Mouse (Mus musculus): ENCODE data around the gene Cdt1. TPM values are rescaled to one million over a fixed set of nuclear protein-coding genes. Genes with fewer than 3 reads are reported as not detected.
"Not testable (repeated sequence)": the region's sequence is repeated elsewhere in the genome, so short reads cannot be mapped to it uniquely, and the experiment has no call there.

Cdt1 gene
- polyA plus RNA-seq, 1 experiment from 2014 or later, result 46.4 TPM

DNA sequence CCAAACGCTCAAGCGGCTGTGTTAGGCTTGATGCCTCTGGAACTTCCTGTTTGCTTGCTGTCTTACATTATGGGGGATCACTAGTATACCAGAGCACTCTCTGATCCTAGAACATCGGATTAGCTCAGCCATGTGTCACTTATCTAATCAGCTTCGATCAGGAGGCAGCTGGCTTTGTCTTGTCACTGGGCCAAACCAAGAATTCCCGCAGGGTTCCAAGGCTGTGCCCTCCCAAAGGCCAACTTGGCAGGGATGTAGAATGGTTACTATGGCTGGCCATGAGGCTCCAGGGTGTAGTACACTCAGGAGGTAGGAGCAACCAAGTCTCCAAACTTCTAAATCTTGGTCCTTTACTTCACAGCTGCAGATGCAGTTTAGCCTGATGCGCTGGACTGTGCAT is 1.0 kb upstream of the Cdt1 start:
- no peak for ATAC-seq (ENCODE audit: insufficient number of reproducible peaks, low FRiP score, low TSS enrichment, low read depth)
- Histone ChIP-seq H3K27me3 (ENCODE audit: control insufficient read depth, insufficient read depth, low read length) (no peaks in the 10 kb centered on the region), H3K4me2 (ENCODE audit: low read depth, severe bottlenecking) (peak overlapping the region; percentile 87), H3K9me3 (ENCODE audit: control insufficient read depth, low read length) (no peaks in the 10 kb centered on the region), H3K4me1 (ENCODE audit: control insufficient read depth, insufficient read depth, low read length) (peaks cover 14% of the 10 kb centered on the region), H3K27ac (replicated peaks; ENCODE audit: low read depth, low read length) (peak overlapping the region; percentile 78; the same call in 1 of the 2 replicates), H3K36me3 (ENCODE audit: control insufficient read depth, insufficient read depth, low read length) (peaks cover 22% of the 10 kb centered on the region), H3K4me3 (ENCODE audit: low read depth, low read length) (peak overlapping the region; percentile 83), H3K9ac (ENCODE audit: low read length) (peak overlapping the region; percentile 86)
- WGBS, result 66% methylated on average over 6 of the region's 6 CpGs
- no peak for DNase-seq (ENCODE audit: low spot score)

DNA sequence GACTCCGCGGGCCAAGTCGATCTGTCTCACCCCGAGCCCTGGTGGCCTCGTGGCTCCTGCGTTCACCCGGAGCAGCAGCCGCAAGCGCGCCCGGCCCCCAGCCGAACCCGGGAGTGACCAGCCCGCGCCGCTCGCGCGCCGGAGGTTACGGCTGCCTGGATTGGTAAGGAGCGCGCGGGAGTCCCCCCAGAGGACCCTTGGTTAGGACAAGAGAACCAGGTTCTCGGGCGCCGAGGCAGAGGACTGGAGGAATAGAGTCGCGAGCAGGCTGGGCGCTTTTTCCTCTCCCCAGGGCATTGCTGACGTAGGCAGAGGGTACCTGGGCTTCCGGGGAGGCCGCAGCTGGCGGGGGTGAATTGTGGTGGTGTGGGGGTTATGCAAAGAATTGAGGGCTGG is 292 bp downstream of the Cdt1 start:
- Histone ChIP-seq H3K4me2 (ENCODE audit: low read depth, severe bottlenecking) (peak overlapping the region; percentile 87), H3K9me3 (ENCODE audit: control insufficient read depth, low read length) (no peaks in the 10 kb centered on the region), H3K27ac (replicated peaks; ENCODE audit: low read depth, low read length) (peak overlapping the region; percentile 78), H3K4me3 (ENCODE audit: low read depth, low read length) (peak overlapping the region; percentile 83), H3K36me3 (ENCODE audit: control insufficient read depth, insufficient read depth, low read length) (peaks cover 31% of the 10 kb centered on the region), H3K4me1 (ENCODE audit: control insufficient read depth, insufficient read depth, low read length) (peaks cover 14% of the 10 kb centered on the region), H3K9ac (ENCODE audit: low read length) (peak overlapping the region; percentile 86), H3K27me3 (ENCODE audit: control insufficient read depth, insufficient read depth, low read length) (no peaks in the 10 kb centered on the region)
- WGBS, result under 1% methylated on average over 34 of the region's 34 CpGs
- DNase-seq (ENCODE audit: low spot score) (no peak), ATAC-seq (ENCODE audit: insufficient number of reproducible peaks, low FRiP score, low TSS enrichment, low read depth) (peak; percentile 42)

- 20% methylated on average over 10 of the region's 10 CpGs for WGBS
- Histone ChIP-seq H3K9me3 (ENCODE audit: control insufficient read depth, low read length) (no peaks in the 10 kb centered on the region), H3K4me3 (ENCODE audit: low read depth, low read length) (peak overlapping the region; percentile 83), H3K36me3 (ENCODE audit: control insufficient read depth, insufficient read depth, low read length) (peaks cover 33% of the 10 kb centered on the region), H3K9ac (ENCODE audit: low read length) (peak overlapping the region; percentile 86), H3K27me3 (ENCODE audit: control insufficient read depth, insufficient read depth, low read length) (no peaks in the 10 kb centered on the region), H3K4me2 (ENCODE audit: low read depth, severe bottlenecking) (peak overlapping the region; percentile 87), H3K27ac (replicated peaks; ENCODE audit: low read depth, low read length) (no peak overlapping the region), H3K4me1 (ENCODE audit: control insufficient read depth, insufficient read depth, low read length) (peaks cover 14% of the 10 kb centered on the region)
- ATAC-seq (ENCODE audit: insufficient number of reproducible peaks, low FRiP score, low TSS enrichment, low read depth) (no peak), DNase-seq (ENCODE audit: low spot score) (no peak)
These were observed 1.1 kb downstream of the Cdt1 start for GRCm38 (mm10) chr8:122568881-122569309.

GRCm38 (mm10) chr8:122569329-122569728 is 1.5 kb downstream of the Cdt1 start:
- H3K27me3 ChIP-seq (ENCODE audit: control insufficient read depth, insufficient read depth, low read length), result no peaks in the 10 kb centered on the region
- peaks cover 14% of the 10 kb centered on the region for H3K4me1 ChIP-seq (ENCODE audit: control insufficient read depth, insufficient read depth, low read length)
- no peak for ATAC-seq (ENCODE audit: insufficient number of reproducible peaks, low FRiP score, low TSS enrichment, low read depth)
- 81% methylated on average over 9 of the region's 9 CpGs for WGBS
- H3K4me2 ChIP-seq (ENCODE audit: low read depth, severe bottlenecking), result peak overlapping the region; percentile 87
- H3K27ac ChIP-seq (replicated peaks; ENCODE audit: low read depth, low read length), result no peak overlapping the region
- DNase-seq (ENCODE audit: low spot score), result no peak
- peak overlapping the region; percentile 86 for H3K9ac ChIP-seq (ENCODE audit: low read length)
- H3K9me3 ChIP-seq (ENCODE audit: control insufficient read depth, low read length), result no peaks in the 10 kb centered on the region
- peaks cover 33% of the 10 kb centered on the region for H3K36me3 ChIP-seq (ENCODE audit: control insufficient read depth, insufficient read depth, low read length)
- H3K4me3 ChIP-seq (ENCODE audit: low read depth, low read length), result peak overlapping the region; percentile 83

DNA sequence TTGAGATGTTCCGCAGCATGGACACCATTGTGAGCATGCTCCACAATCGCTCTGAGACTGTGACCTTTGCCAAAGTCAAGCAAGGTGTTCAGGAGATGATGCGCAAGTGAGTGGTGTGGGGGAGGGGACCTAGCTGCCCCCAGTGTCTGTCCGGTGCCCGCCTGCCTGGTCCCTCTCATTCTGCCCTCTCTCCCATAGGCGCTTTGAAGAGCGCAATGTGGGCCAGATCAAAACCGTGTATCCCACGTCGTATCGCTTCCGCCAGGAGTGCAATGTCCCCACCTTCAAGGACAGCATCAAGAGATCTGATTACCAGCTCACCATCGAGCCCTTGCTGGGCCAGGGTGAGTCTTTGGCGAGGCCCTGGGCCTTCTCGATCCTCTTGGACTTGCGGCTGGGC is 2.2 kb downstream of the Cdt1 start:
- Histone ChIP-seq H3K27ac (replicated peaks; ENCODE audit: low read depth, low read length) (no peak overlapping the region), H3K27me3 (ENCODE audit: control insufficient read depth, insufficient read depth, low read length) (no peaks in the 10 kb centered on the region), H3K36me3 (ENCODE audit: control insufficient read depth, insufficient read depth, low read length) (peaks cover 33% of the 10 kb centered on the region), H3K9ac (ENCODE audit: low read length) (no peak overlapping the region), H3K4me1 (ENCODE audit: control insufficient read depth, insufficient read depth, low read length) (peaks cover 19% of the 10 kb centered on the region), H3K4me3 (ENCODE audit: low read depth, low read length) (no peak overlapping the region), H3K4me2 (ENCODE audit: low read depth, severe bottlenecking) (no peak overlapping the region), H3K9me3 (ENCODE audit: control insufficient read depth, low read length) (no peaks in the 10 kb centered on the region)
- DNase-seq (ENCODE audit: low spot score) (no peak), ATAC-seq (ENCODE audit: insufficient number of reproducible peaks, low FRiP score, low TSS enrichment, low read depth) (no peak)
- 96% methylated on average over 16 of the region's 16 CpGs for WGBS

GRCm38 (mm10) chr8:122571153-122571552 is 3.3 kb downstream of the Cdt1 start:
- ATAC-seq (ENCODE audit: insufficient number of reproducible peaks, low FRiP score, low TSS enrichment, low read depth), result no peak

GRCm38 (mm10) chr8:122571750-122572267 is 4.0 kb downstream of the Cdt1 start:
- H3K27ac ChIP-seq (replicated peaks; ENCODE audit: low read depth, low read length), result no peak overlapping the region
- DNase-seq (ENCODE audit: low spot score) (no peak), ATAC-seq (ENCODE audit: insufficient number of reproducible peaks, low FRiP score, low TSS enrichment, low read depth) (no peak)
- H3K36me3 ChIP-seq (ENCODE audit: control insufficient read depth, insufficient read depth, low read length), result peaks cover 33% of the 10 kb centered on the region
- 94% methylated on average over 17 of the region's 17 CpGs for WGBS
- peaks cover 31% of the 10 kb centered on the region for H3K4me1 ChIP-seq (ENCODE audit: control insufficient read depth, insufficient read depth, low read length)
- H3K27me3 ChIP-seq (ENCODE audit: control insufficient read depth, insufficient read depth, low read length), result no peaks in the 10 kb centered on the region
- H3K4me3 ChIP-seq (ENCODE audit: low read depth, low read length), result no peak overlapping the region
- no peak overlapping the region for H3K9ac ChIP-seq (ENCODE audit: low read length)
- no peaks in the 10 kb centered on the region for H3K9me3 ChIP-seq (ENCODE audit: control insufficient read depth, low read length)
- no peak overlapping the region for H3K4me2 ChIP-seq (ENCODE audit: low read depth, severe bottlenecking)

More at GRCm38 (mm10) chr8:122571153-122571552, 3.3 kb downstream of the Cdt1 start:
- H3K27me3 ChIP-seq (ENCODE audit: control insufficient read depth, insufficient read depth, low read length), result no peaks in the 10 kb centered on the region
- WGBS, result 91% methylated on average over 11 of the region's 11 CpGs
- H3K9me3 ChIP-seq (ENCODE audit: control insufficient read depth, low read length), result no peaks in the 10 kb centered on the region
- no peak overlapping the region for H3K27ac ChIP-seq (replicated peaks; ENCODE audit: low read depth, low read length)
- DNase-seq (ENCODE audit: low spot score), result no peak
- H3K4me1 ChIP-seq (ENCODE audit: control insufficient read depth, insufficient read depth, low read length), result peaks cover 29% of the 10 kb centered on the region
- H3K4me2 ChIP-seq (ENCODE audit: low read depth, severe bottlenecking), result no peak overlapping the region
- H3K9ac ChIP-seq (ENCODE audit: low read length), result no peak overlapping the region
- H3K36me3 ChIP-seq (ENCODE audit: control insufficient read depth, insufficient read depth, low read length), result peaks cover 33% of the 10 kb centered on the region
- H3K4me3 ChIP-seq (ENCODE audit: low read depth, low read length), result no peak overlapping the region

DNA sequence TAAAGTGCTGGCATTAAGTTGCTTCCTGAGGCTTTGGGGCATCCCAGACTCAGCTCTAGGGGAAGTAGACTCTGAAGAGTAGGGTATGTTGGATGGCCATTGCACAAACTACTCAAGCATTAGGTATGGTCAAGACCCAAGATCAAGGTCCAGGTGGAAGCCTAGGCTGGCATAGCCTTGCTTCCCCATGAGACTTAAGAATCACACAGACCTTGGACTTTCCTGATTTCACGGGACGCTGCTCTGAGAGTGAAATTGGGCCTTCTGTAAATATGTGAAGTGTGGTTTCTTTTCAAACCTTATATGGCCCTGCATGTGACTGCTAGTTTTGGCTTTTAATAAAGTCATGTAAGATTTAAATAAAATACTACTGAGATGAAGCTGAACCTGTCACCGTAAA is 4.9 kb downstream of the Cdt1 start:
- Histone ChIP-seq H3K4me1 (ENCODE audit: control insufficient read depth, insufficient read depth, low read length) (peaks cover 32% of the 10 kb centered on the region), H3K9me3 (ENCODE audit: control insufficient read depth, low read length) (no peaks in the 10 kb centered on the region), H3K27me3 (ENCODE audit: control insufficient read depth, insufficient read depth, low read length) (no peaks in the 10 kb centered on the region), H3K27ac (replicated peaks; ENCODE audit: low read depth, low read length) (no peak overlapping the region), H3K9ac (ENCODE audit: low read length) (no peak overlapping the region), H3K4me3 (ENCODE audit: low read depth, low read length) (no peak overlapping the region), H3K4me2 (ENCODE audit: low read depth, severe bottlenecking) (no peak overlapping the region), H3K36me3 (ENCODE audit: control insufficient read depth, insufficient read depth, low read length) (peaks cover 33% of the 10 kb centered on the region)
- DNase-seq (ENCODE audit: low spot score) (no peak), ATAC-seq (ENCODE audit: insufficient number of reproducible peaks, low FRiP score, low TSS enrichment, low read depth) (no peak)
- 91% methylated on average over 3 of the region's 3 CpGs for WGBS

DNA sequence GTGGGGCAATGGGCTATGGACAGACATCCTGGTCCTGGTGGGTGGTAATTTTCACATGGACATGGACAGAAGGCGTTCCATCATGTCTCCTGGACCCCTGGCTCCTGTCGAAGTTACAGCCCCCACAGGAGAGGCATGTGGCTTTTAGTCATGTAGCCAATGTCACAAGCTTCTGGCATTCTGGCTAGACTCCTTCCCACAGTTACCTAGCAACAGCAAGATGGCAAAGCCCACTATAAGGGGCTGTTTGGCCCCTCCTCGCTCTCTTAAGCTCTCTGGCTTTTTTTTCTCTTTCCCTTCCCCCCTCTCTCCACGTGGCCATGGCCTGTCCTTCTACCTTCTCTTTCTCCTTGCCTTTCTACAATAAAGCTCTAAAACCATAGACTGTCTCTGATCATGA is 5.4 kb downstream of the Cdt1 start:
- not testable (repeated sequence) for H3K4me3 ChIP-seq (ENCODE audit: low read depth, low read length); H3K4me2 ChIP-seq (ENCODE audit: low read depth, severe bottlenecking); H3K27ac ChIP-seq (replicated peaks; ENCODE audit: low read depth, low read length); DNase-seq (ENCODE audit: low spot score); H3K27me3 ChIP-seq (ENCODE audit: control insufficient read depth, insufficient read depth, low read length); H3K9me3 ChIP-seq (ENCODE audit: control insufficient read depth, low read length); ATAC-seq (ENCODE audit: insufficient number of reproducible peaks, low FRiP score, low TSS enrichment, low read depth); H3K9ac ChIP-seq (ENCODE audit: low read length)
- Histone ChIP-seq H3K4me1 (ENCODE audit: control insufficient read depth, insufficient read depth, low read length) (peaks cover 32% of the 10 kb centered on the region), H3K36me3 (ENCODE audit: control insufficient read depth, insufficient read depth, low read length) (peaks cover 33% of the 10 kb centered on the region)
- WGBS, result 50% methylated on average over 4 of the region's 4 CpGs
